Mouse (Mus musculus): ENCODE results near the gene Fat2. TPM values are rescaled to one million over a fixed set of nuclear protein-coding genes. Genes with fewer than 3 reads are reported as not detected.

The Fat2 gene
- total RNA-seq, 2 experiments from 2014 or later: 0.38 to 0.43 TPM

DNA sequence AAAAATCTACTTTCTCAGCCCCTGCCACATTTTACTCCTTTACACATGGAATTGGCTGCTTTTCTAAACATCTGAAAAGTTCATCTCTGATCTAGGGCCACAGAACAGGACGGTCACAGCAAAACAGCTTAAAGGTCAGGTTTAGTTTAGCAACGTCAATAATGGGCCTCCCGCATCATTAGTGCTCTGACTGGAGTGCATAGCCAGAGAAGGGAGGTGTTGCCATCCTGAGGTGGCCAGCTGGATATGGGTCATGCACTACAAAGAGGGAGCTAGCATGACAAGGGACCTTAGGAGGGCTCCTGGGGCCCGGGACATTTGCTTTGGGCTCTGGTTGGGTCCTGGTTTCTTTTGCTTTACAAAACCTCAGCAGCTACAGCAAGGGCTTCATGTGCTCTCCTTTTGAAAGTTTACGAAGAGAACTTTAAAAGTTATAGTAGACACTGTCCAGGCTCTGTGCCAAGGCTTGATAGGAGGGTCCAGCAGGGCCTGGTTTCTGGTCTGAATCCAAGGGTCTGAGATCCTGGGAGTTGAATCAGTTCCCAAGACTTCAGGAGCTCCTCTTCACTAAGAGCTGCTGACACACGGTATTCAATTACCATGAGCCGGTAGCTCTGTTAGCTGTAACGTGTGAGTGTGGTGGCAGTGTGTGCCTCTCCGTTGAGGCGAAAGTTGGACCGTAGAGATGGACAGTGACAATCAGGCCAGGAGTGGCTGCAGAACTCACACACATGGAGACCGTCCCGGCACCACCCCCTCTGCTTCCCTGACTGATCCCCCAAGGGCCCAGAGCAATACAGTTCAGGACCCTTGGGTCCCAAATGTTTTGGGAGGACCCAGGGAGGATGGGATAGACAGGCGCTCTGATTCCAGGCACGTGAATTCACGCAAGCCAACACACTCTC, 6.2 kb downstream of the Fat2 start:
- DNase-seq (ENCODE audit: low spot score in 2 of 2): no peak

DNA sequence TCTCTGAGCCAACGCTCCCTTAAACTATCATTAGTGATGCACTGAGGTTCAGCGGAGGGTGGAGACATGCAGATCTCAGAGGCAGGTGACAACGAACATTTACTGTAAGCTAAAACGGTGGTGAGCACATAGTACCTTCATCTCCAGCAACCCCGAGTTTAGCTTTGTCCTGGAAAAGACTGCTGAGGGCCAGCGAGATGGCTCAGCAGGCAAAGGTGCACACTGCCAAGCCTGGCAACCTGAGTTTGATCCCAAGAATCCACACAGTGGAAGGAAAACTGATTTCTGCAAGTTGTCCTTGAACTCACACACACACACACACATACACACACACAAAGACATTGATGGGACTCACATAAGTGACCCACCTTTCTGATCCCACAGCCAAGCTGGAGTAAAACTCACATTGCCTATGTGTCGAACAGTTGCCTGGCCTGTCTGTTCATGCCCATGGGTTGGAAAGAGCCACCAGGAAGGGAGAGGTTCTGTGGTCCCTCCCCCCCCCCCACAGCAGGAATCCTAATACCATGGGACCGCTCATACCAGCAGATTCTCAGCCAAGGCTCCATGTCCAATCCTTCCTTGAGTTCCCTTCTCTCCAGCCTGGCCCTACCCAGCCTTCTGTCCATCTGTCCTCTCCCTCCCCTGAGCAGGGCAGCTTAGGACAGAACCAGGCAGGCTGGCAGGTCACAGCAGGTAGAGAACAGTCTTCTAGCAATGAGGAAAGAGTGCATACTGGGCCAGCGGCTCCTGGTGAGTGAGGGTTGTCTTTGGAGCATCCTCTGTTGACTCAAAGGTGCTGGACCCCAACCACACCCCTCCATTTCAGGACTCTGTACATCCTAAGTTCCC, 8.6 kb downstream of the Fat2 start:
- no peak for DNase-seq (ENCODE audit: low spot score in 2 of 2)

DNA sequence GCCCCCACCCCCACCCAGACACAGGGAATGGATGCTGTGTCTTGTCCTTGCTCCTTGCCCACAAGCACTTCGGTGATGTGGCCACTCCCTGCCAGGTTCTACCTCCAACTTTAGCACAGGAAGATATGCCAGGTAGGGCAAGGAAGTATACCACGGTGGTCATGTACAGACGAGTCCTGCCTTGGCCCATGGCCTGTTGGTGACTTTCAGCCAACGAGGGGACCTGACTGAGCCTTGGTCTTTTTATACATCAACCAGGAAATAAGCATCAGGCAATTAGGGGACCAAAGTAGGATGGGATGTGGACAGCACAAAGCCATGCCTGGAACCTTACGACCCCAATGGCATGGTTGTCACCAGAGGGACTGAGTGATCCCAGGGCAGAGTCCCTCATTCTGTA, 9.3 kb downstream of the Fat2 start:
- DNase-seq (ENCODE audit: low spot score in 2 of 2): no peak

DNA sequence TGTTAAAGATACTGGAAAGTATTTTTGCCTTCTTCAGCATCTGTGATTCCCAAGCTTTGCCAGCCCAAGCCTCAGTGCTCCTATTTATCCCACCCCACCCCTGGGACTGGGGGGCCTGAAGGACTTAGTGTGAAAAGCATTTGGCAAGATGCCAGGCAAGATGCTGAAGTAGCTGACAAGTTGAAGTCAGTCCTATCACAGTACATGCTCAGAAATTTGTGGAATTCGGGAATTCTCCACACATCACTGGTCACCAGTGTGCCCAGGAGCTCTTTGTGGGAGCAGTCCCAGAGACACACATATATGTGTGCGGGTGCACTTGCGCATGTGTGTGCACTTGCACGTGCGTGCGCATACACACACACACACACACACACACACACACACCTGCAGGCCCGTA, 10.2 kb downstream of the Fat2 start:
- no peak for DNase-seq (ENCODE audit: low spot score in 2 of 2)

DNA sequence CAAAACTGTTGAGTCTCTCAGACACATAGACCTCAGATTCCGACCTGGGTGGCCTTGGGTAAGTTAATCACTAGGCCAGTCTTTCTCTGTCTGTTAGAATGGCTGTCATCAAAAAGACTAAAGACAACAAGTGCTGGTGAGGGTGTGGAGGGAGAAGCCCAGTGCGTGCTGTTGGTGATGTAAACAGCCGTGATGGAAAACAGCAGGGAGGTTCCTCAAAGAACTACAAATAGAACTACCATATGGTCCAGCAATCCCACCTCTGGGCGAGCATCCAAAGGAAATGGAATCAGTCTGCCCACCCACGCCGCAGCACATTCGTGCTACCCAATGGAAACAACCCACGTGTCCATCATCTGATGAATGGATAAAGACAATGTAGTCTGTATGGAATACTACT, 12.5 kb downstream of the Fat2 start:
- peak; percentile 52 to 57 for DNase-seq (ENCODE audit: low spot score in 2 of 2)

DNA sequence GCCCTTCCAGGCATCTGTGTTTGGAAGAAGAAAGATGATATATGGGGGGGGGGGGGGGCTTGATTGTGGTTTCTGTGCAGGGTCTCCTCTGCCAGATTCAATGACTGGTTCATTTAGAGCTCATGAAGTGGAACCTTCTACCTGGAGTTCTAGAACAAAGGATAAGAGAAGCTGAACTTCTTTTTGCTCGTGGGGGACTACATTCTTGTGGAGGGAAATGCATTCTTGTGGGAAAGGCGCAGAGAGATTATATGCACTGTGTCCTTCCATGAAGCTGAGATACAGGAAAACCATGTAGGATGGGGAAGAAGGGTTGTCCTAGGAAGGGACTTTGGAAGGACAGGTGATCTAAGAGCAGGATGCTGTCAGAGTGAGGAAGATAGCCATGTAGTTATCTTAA, 15.4 kb downstream of the Fat2 start:
- no peak for DNase-seq (ENCODE audit: low spot score in 2 of 2)

DNA sequence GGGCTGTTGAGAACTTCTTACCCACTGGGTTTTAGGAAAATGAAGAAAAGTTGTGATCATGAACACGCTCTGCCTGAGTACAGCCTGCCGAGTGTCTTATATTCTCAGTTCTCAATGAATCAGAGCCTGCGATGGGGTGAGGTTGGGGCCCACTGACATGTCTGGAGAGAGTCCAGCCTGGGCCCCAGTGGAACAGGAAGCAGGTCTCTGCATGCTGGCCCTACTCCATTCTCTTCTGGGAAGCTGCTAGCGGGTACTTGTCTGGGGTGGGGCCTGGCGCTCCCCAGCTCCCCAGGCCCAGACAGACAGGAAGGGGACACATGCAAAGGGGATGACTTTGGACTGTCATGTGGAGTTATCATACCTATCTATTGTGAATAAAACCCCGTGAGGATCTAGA, 20.4 kb downstream of the Fat2 start:
- no peak for DNase-seq (ENCODE audit: low spot score in 2 of 2)

DNA sequence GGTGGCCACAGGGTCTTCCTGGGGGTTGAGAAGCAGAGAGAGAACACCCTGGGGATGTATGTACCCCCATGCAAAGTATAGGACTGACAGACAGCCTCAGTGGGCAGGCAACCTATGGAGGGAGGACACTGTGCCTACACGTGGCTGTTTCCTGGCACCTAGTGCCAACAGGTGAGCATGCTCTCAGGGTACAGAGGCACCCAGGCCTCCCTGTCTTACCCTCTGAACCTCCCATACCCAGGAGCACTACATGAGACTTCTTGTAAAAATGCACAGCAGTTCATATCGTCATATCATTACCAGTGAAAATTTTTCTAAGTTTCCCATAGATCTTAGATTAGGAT, 21.7 kb downstream of the Fat2 start:
- no peak for DNase-seq (ENCODE audit: low spot score in 2 of 2)

DNA sequence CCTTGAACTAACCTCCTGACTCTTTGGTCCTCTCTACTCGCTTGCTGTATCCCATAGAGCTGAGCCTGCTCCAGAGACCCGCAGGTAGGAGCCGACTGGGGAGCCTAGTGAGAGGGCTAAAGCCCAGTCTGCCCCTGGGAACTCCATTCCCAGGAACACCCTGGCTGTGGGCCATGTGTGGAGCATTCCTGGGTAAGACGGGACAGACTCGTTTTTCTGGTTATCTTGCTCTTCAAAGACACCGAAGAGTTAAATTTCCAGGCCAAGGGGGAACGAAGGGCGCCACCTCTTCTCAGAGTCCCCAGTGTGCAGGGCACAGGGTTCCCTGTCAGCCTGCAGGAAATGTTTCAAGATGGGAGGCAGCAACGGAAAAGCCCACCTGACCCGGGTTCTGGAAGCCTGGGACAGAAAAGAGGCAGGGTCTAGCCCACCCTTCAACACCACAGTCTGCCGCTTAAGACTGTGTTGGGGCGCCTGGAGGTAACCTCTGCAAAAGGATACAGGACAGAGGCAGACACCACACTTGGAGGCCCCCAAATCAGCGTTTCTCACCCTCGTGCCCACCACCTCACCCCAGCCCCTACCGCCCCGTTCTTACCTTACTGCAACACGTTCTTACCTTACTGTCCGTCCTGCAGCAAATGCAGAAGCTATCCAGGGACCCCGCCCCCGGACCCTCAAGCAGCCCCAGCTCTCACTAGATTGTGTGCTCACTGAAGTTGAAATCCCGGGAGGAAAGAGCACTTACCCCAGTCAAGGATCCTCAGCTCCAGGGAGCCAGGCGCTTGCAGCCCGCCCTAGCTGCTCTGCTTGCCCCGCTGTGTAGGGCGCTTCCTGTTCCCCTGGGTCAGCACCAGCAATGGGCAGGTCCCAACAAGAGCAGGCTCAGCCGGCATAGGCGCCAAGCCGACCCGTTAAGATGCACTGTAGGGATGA, 22.3 kb downstream of the Fat2 start:
- no peak for DNase-seq (ENCODE audit: low spot score in 2 of 2)

DNA sequence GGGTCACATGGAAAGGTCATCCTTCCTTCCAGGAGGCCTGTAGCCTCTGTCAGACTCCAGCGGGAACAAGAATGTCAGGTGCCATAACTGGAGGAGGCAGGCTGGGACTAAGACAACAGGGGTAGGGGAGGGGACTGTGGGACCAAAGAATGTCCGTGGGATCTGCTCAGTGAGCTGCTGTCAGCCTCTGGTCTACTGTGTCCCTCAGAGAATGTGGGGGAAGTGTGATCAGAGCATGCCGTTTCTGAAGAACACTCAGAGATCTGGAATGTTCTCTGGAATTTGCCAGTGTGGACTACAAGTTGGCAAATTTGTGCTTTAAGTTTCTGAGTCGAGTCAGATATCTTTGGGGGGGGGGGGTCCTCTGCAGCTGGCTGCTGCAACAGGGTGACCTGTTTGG, 34.0 kb downstream of the Fat2 start:
- DNase-seq (ENCODE audit: low spot score in 2 of 2): no peak

DNA sequence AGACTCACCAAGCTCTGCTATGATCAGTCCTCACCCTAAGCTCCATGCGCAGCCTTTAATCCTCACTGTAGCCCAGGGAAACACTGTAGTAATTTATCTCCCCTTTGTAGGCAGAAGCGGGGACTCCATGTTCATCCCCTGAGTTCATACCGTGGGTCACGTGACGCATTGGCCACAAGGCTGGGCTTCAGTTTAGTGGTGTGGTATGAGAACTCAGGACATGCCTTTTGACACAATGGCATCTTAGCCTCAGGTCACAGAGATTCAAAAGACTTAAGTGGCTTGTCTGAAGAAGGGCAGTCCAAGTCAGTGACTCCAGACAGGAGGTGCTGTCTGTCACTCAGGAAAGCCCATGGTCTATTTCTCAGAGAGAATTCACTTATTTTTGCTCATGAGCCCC, 43.2 kb downstream of the Fat2 start:
- DNase-seq (ENCODE audit: low spot score in 2 of 2): no peak

DNA sequence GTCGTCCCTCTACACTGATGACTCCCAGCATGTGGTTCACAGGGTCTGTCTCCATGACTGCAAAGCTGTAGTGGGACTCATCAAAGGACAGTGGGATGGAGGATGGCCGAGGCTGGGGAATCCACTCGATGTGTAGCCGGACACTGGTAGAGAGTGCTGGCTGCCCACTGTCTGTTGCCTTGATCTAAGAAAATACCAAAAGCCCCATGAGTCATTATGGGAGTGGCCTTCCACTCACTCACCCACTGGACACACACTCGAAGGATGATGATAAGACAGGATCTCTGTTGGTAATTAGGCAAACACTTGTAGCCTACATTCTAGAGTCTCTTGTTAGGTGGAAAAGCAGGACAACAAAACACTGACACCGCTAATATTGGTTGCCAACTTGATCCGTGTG, 44.5 kb downstream of the Fat2 start:
- DNase-seq (ENCODE audit: low spot score in 2 of 2): no peak

DNA sequence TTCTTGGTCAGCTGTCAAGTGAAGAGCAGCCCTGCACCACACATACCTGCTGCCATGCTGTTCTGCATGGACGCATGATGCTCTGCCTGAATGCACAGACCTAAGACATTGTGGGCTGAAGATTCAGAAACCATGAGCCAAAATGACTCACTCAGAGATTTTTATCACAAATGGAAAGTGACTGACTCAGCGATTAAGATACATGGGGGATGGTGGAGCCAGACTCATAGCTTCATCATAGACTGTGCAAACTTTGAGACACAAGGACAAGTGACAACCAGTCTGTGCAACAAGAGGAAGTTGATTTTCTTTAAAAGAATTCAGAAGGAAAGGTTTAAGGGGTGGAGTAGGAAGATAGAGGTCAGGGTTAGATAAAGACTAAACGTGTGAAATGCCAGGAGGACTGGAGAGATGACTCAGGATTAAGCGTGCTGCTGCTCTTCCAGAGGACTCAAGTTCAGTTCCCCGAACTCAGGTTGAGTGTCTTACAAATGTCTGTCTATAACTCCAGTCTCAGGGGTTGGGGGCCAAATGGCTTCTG, 46.4 kb downstream of the Fat2 start:
- no peak for DNase-seq (ENCODE audit: low spot score in 2 of 2)

DNA sequence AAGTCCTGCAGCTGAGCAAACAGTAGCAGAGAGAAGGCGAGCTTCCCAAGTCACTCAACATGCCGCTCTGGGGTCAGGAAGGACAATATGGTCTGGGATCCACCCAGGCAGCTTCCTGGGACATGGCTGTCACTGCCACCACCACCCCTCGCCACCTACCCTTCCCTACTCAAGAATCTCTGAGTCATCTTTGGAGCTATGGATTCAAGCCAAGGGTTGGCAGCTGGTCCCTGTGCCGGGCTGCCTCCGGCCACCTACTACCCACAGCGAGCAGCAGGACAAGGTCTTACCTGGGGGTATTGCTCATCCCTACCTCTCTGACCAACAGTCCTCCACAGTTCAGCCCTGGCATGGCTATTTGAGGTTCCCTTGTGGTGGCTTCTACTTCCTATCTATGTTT, 61.6 kb downstream of the Fat2 start:
- DNase-seq (ENCODE audit: low spot score in 2 of 2): no peak

DNA sequence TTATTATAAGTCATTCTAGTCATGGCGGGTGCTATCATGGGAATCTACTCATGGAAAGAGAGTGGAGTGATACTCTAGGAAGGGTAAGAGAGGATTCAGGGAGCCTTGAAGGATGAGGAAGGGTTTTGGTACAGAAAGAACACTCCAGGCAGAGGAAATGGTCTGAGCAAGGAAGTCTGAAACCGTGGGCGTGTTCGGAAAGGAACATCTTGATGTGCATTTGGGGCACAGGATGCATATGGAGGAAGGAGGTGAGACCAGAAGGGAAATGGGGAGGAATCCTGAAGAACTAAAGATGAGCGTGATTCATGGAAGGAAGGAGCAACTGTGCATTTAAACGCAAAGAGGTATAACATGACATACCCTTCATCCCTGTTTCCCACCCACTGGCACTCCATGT, 67.8 kb downstream of the Fat2 start:
- no peak for DNase-seq (ENCODE audit: low spot score in 2 of 2)

DNA sequence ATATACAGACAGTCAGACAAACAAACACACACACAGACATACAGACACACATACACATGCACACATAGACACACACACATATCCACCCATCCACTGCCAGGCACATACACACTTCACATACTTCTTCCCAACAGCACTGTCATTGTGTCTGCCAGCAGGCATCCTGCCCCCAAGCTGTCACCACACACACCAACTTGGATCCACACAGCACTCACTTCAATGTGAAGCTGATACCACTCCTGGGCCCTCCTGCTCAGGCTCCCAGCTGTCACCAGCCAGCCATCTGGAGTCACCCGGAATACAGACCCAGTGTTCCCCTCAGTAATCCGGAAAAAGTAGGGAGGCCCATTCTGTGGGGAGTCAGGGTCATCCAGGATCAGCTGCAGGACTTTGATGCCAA, 70.7 kb downstream of the Fat2 start:
- peak; percentile 49 to 60 for DNase-seq (ENCODE audit: low spot score in 2 of 2)

DNA sequence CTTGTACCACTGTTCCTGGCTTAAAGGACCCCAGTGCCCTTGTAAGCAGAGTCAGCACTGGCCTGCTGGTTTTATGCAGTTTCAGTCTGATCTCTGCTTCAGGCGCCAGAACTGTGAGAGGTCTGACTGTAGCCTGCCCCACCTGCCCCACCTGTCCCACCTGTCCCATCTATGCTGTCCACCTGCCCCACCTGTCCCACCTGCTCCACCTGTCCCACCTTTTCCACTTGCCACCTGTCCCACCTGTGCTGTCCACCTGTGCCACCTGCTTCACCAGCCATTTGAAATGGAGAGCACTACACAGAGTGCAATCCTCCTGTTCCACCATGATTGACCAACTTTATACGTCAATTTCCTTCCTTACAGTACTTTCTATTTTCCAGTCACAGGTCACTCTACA, 72.0 kb downstream of the Fat2 start:
- DNase-seq (ENCODE audit: low spot score in 2 of 2): no peak

DNA sequence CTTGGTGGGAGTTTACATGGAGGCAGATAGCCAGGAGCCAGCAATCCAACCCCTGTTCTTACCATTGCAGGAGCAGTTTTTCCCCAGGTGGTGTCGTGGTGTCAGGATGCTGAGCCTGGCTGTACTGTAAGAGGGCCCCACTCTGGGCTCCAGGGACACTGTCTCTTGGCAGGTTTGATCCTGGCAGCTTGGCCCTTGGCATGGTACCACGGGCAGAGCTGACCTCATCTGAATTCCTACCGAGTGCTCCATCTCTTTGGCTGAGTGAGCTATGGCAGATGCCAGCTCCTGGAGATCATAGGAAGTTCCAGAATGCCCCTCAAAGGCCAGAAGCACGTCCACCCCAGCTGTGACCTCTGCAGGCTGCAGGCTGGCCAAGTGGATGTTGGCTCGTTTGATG, 74.4 kb downstream of the Fat2 start:
- DNase-seq (ENCODE audit: low spot score in 2 of 2): peak; percentile 61 to 71

DNA sequence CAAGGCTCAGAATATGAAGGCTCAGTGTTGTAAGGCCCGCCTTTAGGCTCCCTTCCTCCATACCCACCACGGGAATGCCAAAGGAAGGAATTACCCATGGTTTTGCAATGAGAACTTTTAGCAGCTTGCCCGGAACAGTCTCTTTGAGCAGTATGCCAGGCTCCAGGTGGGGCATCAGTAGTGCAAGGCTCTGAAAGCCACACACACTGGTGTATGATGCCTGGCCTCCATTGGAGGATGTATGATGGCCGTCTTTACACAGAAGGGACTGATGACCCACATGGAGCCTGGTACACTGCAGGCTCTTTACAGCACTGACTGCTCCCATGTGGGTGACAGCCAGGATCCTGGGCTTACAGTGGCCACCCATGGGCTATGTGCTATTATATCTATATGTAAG, 75.3 kb downstream of the Fat2 start:
- no peak for DNase-seq (ENCODE audit: low spot score in 2 of 2)

DNA sequence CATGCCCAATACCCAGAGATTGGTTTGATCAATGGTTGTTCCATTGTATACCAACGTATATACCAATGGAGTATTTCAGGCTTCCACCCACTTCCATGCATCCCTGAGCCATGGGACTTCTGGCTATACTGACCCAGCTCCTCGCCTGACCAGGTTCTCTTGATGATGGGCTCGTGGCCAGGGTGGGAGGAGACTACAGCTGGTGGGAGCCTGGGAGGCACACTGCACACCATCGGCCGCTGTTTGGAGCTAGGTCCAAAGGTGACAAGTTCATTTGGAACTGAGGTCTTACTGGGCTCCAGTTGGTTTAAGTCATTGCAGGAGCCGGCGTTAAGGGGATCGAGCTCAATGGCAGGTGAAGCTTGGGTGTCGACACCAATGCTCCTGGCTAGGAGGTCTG, 83.0 kb downstream of the Fat2 start:
- DNase-seq (ENCODE audit: low spot score in 2 of 2): no peak

DNA sequence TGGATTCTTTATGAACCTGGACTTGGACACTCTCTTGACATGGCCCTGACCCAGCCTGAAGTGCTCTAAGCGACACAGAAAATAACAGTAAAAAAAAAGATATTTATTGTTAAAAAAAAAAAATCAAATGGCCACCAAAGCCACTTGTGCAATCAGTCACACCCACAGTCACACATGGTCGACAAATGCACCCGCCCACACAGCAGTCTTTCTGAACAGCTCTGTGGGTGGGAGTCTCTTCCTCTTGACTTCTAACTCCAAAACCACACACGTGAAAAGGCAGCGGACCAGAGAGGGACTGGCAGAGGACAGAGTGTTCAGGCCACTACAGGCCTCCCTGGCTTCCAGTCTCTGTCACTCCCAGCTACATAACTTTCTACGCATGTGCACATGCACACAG, 85.8 kb downstream of the Fat2 start:
- DNase-seq (ENCODE audit: low spot score in 2 of 2): no peak
